Mouse (Mus musculus): ENCODE results near the gene Grin2b. TPM values are rescaled to one million over a fixed set of nuclear protein-coding genes. Genes with fewer than 3 reads are reported as not detected.

The Grin2b gene
- polyA plus RNA-seq, 1 experiment from 2014 or later, result 3.1 TPM

GRCm38 (mm10) chr6:136122593-136122992, 50.7 kb downstream of the Grin2b start:
- Histone ChIP-seq H3K4me3 (ENCODE audit: low read depth, low read length) (no peak overlapping the region), H3K27me3 (ENCODE audit: control insufficient read depth, insufficient read depth, low read length) (no peaks in the 10 kb centered on the region), H3K4me1 (replicated peaks; ENCODE audit: control insufficient read depth, insufficient read depth, low read length) (no peaks in the 10 kb centered on the region), H3K9ac (ENCODE audit: low read length) (no peak overlapping the region), H3K27ac (ENCODE audit: low read depth, low read length) (no peak overlapping the region), H3K9me3 (ENCODE audit: control insufficient read depth, low read length) (no peaks in the 10 kb centered on the region), H3K36me3 (ENCODE audit: control insufficient read depth, insufficient read depth, low read length) (no peaks in the 10 kb centered on the region), H3K4me2 (ENCODE audit: low read depth, low read length, severe bottlenecking) (no peak overlapping the region)
- ATAC-seq (replicated peaks; ENCODE audit: low FRiP score) (no peak), DNase-seq (ENCODE audit: low spot score) (no peak)
- 96% methylated on average over 3 of the region's 3 CpGs for WGBS

GRCm38 (mm10) chr6:136117390-136117789, 55.9 kb downstream of the Grin2b start:
- no peak for ATAC-seq (replicated peaks; ENCODE audit: low FRiP score)
- H3K4me2 ChIP-seq (ENCODE audit: low read depth, low read length, severe bottlenecking), result no peak overlapping the region

GRCm38 (mm10) chr6:136113639-136114410, 59.5 kb downstream of the Grin2b start:
- Histone ChIP-seq H3K27ac (ENCODE audit: low read depth, low read length) (no peak overlapping the region), H3K4me1 (replicated peaks; ENCODE audit: control insufficient read depth, insufficient read depth, low read length) (no peaks in the 10 kb centered on the region), H3K9ac (ENCODE audit: low read length) (no peak overlapping the region), H3K36me3 (ENCODE audit: control insufficient read depth, insufficient read depth, low read length) (no peaks in the 10 kb centered on the region), H3K9me3 (ENCODE audit: control insufficient read depth, low read length) (no peaks in the 10 kb centered on the region), H3K27me3 (ENCODE audit: control insufficient read depth, insufficient read depth, low read length) (no peaks in the 10 kb centered on the region), H3K4me2 (ENCODE audit: low read depth, low read length, severe bottlenecking) (no peak overlapping the region), H3K4me3 (ENCODE audit: low read depth, low read length) (no peak overlapping the region)
- ATAC-seq (replicated peaks; ENCODE audit: low FRiP score) (no peak), DNase-seq (ENCODE audit: low spot score) (no peak)
- WGBS, result 51% methylated on average over 6 of the region's 6 CpGs

More at GRCm38 (mm10) chr6:136117390-136117789, 55.9 kb downstream of the Grin2b start:
- Histone ChIP-seq H3K9ac (ENCODE audit: low read length) (no peak overlapping the region), H3K27ac (ENCODE audit: low read depth, low read length) (no peak overlapping the region), H3K4me1 (replicated peaks; ENCODE audit: control insufficient read depth, insufficient read depth, low read length) (no peaks in the 10 kb centered on the region), H3K36me3 (ENCODE audit: control insufficient read depth, insufficient read depth, low read length) (no peaks in the 10 kb centered on the region), H3K9me3 (ENCODE audit: control insufficient read depth, low read length) (no peaks in the 10 kb centered on the region), H3K27me3 (ENCODE audit: control insufficient read depth, insufficient read depth, low read length) (no peaks in the 10 kb centered on the region), H3K4me3 (ENCODE audit: low read depth, low read length) (no peak overlapping the region)
- 93% methylated on average over 3 of the region's 3 CpGs for WGBS
- DNase-seq (ENCODE audit: low spot score), result no peak

GRCm38 (mm10) chr6:136109172-136109571, 64.1 kb downstream of the Grin2b start:
- Histone ChIP-seq H3K4me1 (replicated peaks; ENCODE audit: control insufficient read depth, insufficient read depth, low read length) (no peaks in the 10 kb centered on the region), H3K27ac (ENCODE audit: low read depth, low read length) (no peak overlapping the region), H3K4me3 (ENCODE audit: low read depth, low read length) (no peak overlapping the region), H3K27me3 (ENCODE audit: control insufficient read depth, insufficient read depth, low read length) (no peaks in the 10 kb centered on the region), H3K4me2 (ENCODE audit: low read depth, low read length, severe bottlenecking) (no peak overlapping the region), H3K9me3 (ENCODE audit: control insufficient read depth, low read length) (no peaks in the 10 kb centered on the region), H3K9ac (ENCODE audit: low read length) (no peak overlapping the region), H3K36me3 (ENCODE audit: control insufficient read depth, insufficient read depth, low read length) (no peaks in the 10 kb centered on the region)
- DNase-seq (ENCODE audit: low spot score), result no peak
- 66% methylated on average over 6 of the region's 6 CpGs for WGBS
- 0 out of 2 replicates have a peak, but pooled peaks have one; percentile 36 for ATAC-seq (replicated peaks; ENCODE audit: low FRiP score)

- DNase-seq (ENCODE audit: low spot score), result no peak
Observed at GRCm38 (mm10) chr6:136108466-136108865, 64.8 kb downstream of the Grin2b start.

GRCm38 (mm10) chr6:136105221-136105620, 68.1 kb downstream of the Grin2b start:
- DNase-seq (ENCODE audit: low spot score), result no peak
- Histone ChIP-seq H3K9ac (ENCODE audit: low read length) (no peak overlapping the region), H3K4me1 (replicated peaks; ENCODE audit: control insufficient read depth, insufficient read depth, low read length) (no peaks in the 10 kb centered on the region), H3K4me2 (ENCODE audit: low read depth, low read length, severe bottlenecking) (no peak overlapping the region), H3K9me3 (ENCODE audit: control insufficient read depth, low read length) (no peaks in the 10 kb centered on the region), H3K36me3 (ENCODE audit: control insufficient read depth, insufficient read depth, low read length) (no peaks in the 10 kb centered on the region), H3K4me3 (ENCODE audit: low read depth, low read length) (no peak overlapping the region), H3K27me3 (ENCODE audit: control insufficient read depth, insufficient read depth, low read length) (no peaks in the 10 kb centered on the region), H3K27ac (ENCODE audit: low read depth, low read length) (no peak overlapping the region)
- no peak for ATAC-seq (replicated peaks; ENCODE audit: low FRiP score)
- WGBS, result 77% methylated on average over 2 of the region's 2 CpGs

More at GRCm38 (mm10) chr6:136108466-136108865, 64.8 kb downstream of the Grin2b start:
- ATAC-seq (replicated peaks; ENCODE audit: low FRiP score), result no peak
- no peaks in the 10 kb centered on the region for H3K27me3 ChIP-seq (ENCODE audit: control insufficient read depth, insufficient read depth, low read length)
- H3K4me1 ChIP-seq (replicated peaks; ENCODE audit: control insufficient read depth, insufficient read depth, low read length), result no peaks in the 10 kb centered on the region
- 82% methylated on average over 3 of the region's 3 CpGs for WGBS
- no peak overlapping the region for H3K9ac ChIP-seq (ENCODE audit: low read length)
- H3K9me3 ChIP-seq (ENCODE audit: control insufficient read depth, low read length), result no peaks in the 10 kb centered on the region
- H3K4me3 ChIP-seq (ENCODE audit: low read depth, low read length), result no peak overlapping the region
- no peaks in the 10 kb centered on the region for H3K36me3 ChIP-seq (ENCODE audit: control insufficient read depth, insufficient read depth, low read length)
- H3K27ac ChIP-seq (ENCODE audit: low read depth, low read length), result no peak overlapping the region
- H3K4me2 ChIP-seq (ENCODE audit: low read depth, low read length, severe bottlenecking), result no peak overlapping the region

GRCm38 (mm10) chr6:136100241-136100640, 73.1 kb downstream of the Grin2b start:
- H3K27ac ChIP-seq (ENCODE audit: low read depth, low read length), result no peak overlapping the region
- no peaks in the 10 kb centered on the region for H3K27me3 ChIP-seq (ENCODE audit: control insufficient read depth, insufficient read depth, low read length)
- DNase-seq (ENCODE audit: low spot score) (no peak), ATAC-seq (replicated peaks; ENCODE audit: low FRiP score) (no peak)
- WGBS, result 86% methylated on average over 5 of the region's 5 CpGs
- H3K4me1 ChIP-seq (replicated peaks; ENCODE audit: control insufficient read depth, insufficient read depth, low read length), result no peaks in the 10 kb centered on the region
- H3K4me3 ChIP-seq (ENCODE audit: low read depth, low read length), result no peak overlapping the region
- H3K36me3 ChIP-seq (ENCODE audit: control insufficient read depth, insufficient read depth, low read length), result no peaks in the 10 kb centered on the region
- H3K9ac ChIP-seq (ENCODE audit: low read length), result no peak overlapping the region
- no peak overlapping the region for H3K4me2 ChIP-seq (ENCODE audit: low read depth, low read length, severe bottlenecking)
- H3K9me3 ChIP-seq (ENCODE audit: control insufficient read depth, low read length), result no peaks in the 10 kb centered on the region

GRCm38 (mm10) chr6:136096269-136096668, 77.0 kb downstream of the Grin2b start:
- H3K36me3 ChIP-seq (ENCODE audit: control insufficient read depth, insufficient read depth, low read length), result no peaks in the 10 kb centered on the region
- H3K4me3 ChIP-seq (ENCODE audit: low read depth, low read length), result no peak overlapping the region
- no peaks in the 10 kb centered on the region for H3K27me3 ChIP-seq (ENCODE audit: control insufficient read depth, insufficient read depth, low read length)
- ATAC-seq (replicated peaks; ENCODE audit: low FRiP score) (no peak), DNase-seq (ENCODE audit: low spot score) (no peak)
- H3K4me1 ChIP-seq (replicated peaks; ENCODE audit: control insufficient read depth, insufficient read depth, low read length), result no peaks in the 10 kb centered on the region
- H3K4me2 ChIP-seq (ENCODE audit: low read depth, low read length, severe bottlenecking), result no peak overlapping the region
- no peak overlapping the region for H3K9ac ChIP-seq (ENCODE audit: low read length)
- H3K27ac ChIP-seq (ENCODE audit: low read depth, low read length), result no peak overlapping the region
- WGBS, result 33% methylated on average over 1 of the region's 1 CpGs
- H3K9me3 ChIP-seq (ENCODE audit: control insufficient read depth, low read length), result no peaks in the 10 kb centered on the region

Measured in forebrain, embryonic 11.5 days (tissue).